Mouse (Mus musculus) embryonic facial prominence, embryonic 14.5 days (tissue): Measurements from ENCODE around the gene Gstp3. TPM values are rescaled to one million over a fixed set of nuclear protein-coding genes. Genes with fewer than 3 reads are reported as not detected.
"Not testable (repeated sequence)": the region's sequence is repeated elsewhere in the genome, so short reads cannot be mapped to it uniquely, and the experiment has no call there.

ENCODE experiments used
- ATAC-seq: fragments of 200-750 bp; cut with Nextera tagmentation; 2 replicates; pipeline ENCODE4 v1.8.0; 2017; ENCODE audit warnings: low read depth, moderate number of reproducible peaks, moderate TSS enrichment
- DNase-seq: peaks from one replicate; pipeline ENCODE4 v3.0.0-alpha.2; 2015; ENCODE audit warnings: low spot score
- H3K27ac ChIP-seq: fragments of 300-500 bp; sonication (generic); replicated peaks from 2 replicates; pipeline ENCODE4 v1.5.1; 2014; ENCODE audit warnings: low read depth, mild to moderate bottlenecking, low read length, moderate library complexity
- H3K27me3 ChIP-seq: fragments of 300-500 bp; sonication (generic); replicated peaks from 2 replicates; pipeline ENCODE4 v1.6.1; 2014; ENCODE audit warnings: low read length; ENCODE audit not compliant: control insufficient read depth, insufficient read depth
- H3K36me3 ChIP-seq: fragments of 300-500 bp; sonication (generic); 2 replicates; pipeline ENCODE4 v1.6.1; 2014; ENCODE audit warnings: low read length, mixed read lengths; ENCODE audit not compliant: control insufficient read depth, insufficient read depth
- H3K4me1 ChIP-seq: fragments of 300-500 bp; sonication (generic); 2 replicates; pipeline ENCODE4 v1.6.1; 2014; ENCODE audit warnings: antibody characterized with exemption, low read length; ENCODE audit not compliant: control insufficient read depth, insufficient read depth
- H3K4me2 ChIP-seq: fragments of 300-500 bp; sonication (generic); 2 replicates; pipeline ENCODE4 v1.6.1; 2014; ENCODE audit warnings: low read depth, mild to moderate bottlenecking, low read length, moderate library complexity, mixed read lengths
- H3K4me3 ChIP-seq: fragments of 300-500 bp; sonication (generic); 2 replicates; pipeline ENCODE4 v1.5.1; 2014; ENCODE audit warnings: low read depth, mild to moderate bottlenecking, low read length
- H3K9ac ChIP-seq: fragments of 300-500 bp; sonication (generic); 2 replicates; pipeline ENCODE4 v1.6.1; 2014; ENCODE audit warnings: low read depth, mild to moderate bottlenecking, low read length, moderate library complexity, mixed read lengths
- H3K9me3 ChIP-seq: fragments of 300-500 bp; sonication (generic); 2 replicates; pipeline ENCODE4 v1.6.1; 2016; ENCODE audit warnings: low read length; ENCODE audit not compliant: control insufficient read depth
- WGBS: fragments of 180-500 bp; shearing (Covaris S2); extraction: QIAGEN DNeasy Blood & Tissue Kit; methylation state at CpG from one replicate; pipeline ENCODE4 v1.1.7; 2014; 5-methylcytosine and 5-hydroxymethylcytosine counted together
- polyA plus RNA-seq: library from polyadenylated mRNA; unstranded; fragments of >200 nt; fragmentation: Nextera tagmentation; extraction: Ambion mirVana; gene quantifications from 2 replicates; pipeline ENCODE4 v1.2.1, GENCODE M21; 2014

The Gstp3 gene
- polyA plus RNA-seq, 1 experiment from 2014 or later = 0.35 TPM

- not testable (repeated sequence) for DNase-seq, H3K4me2 ChIP-seq, H3K9me3 ChIP-seq, H3K27ac ChIP-seq, H3K36me3 ChIP-seq, ATAC-seq, H3K4me3 ChIP-seq, H3K9ac ChIP-seq, H3K27me3 ChIP-seq, H3K4me1 ChIP-seq
- WGBS = 76% methylated on average over 3 of the region's 4 CpGs
Observed at GRCm38 (mm10) chr19:4063357-4063756, 4.0 kb upstream of the Gstp3 start.

GRCm38 (mm10) chr19:4060899-4061465 lies 1.6 kb upstream of the Gstp3 start:
- WGBS = 79% methylated on average over 6 of the region's 6 CpGs
- ATAC-seq (no peak), DNase-seq (no peak)

GRCm38 (mm10) chr19:4060044-4060898 lies 902 bp upstream of the Gstp3 start:
- DNase-seq, ATAC-seq, H3K9ac ChIP-seq, H3K36me3 ChIP-seq, H3K9me3 ChIP-seq, H3K4me2 ChIP-seq, H3K4me1 ChIP-seq, H3K27ac ChIP-seq, H3K4me3 ChIP-seq, H3K27me3 ChIP-seq: not testable (repeated sequence)
- WGBS = 85% methylated on average over 8 of the region's 8 CpGs

More at GRCm38 (mm10) chr19:4060899-4061465, 1.6 kb upstream of the Gstp3 start:
- H3K4me1 ChIP-seq = no peaks in the 10 kb centered on the region
- H3K9me3 ChIP-seq = no peaks in the 10 kb centered on the region
- H3K4me2 ChIP-seq = no peak overlapping the region
- H3K27me3 ChIP-seq = no peaks in the 10 kb centered on the region
- no peak overlapping the region for H3K27ac ChIP-seq
- no peak overlapping the region for H3K4me3 ChIP-seq
- H3K36me3 ChIP-seq = no peaks in the 10 kb centered on the region
- no peak overlapping the region for H3K9ac ChIP-seq

GRCm38 (mm10) chr19:4058581-4058980 lies 788 bp downstream of the Gstp3 start:
- whole genome bisulfite sequencing = 81% methylated on average over 4 of the region's 5 CpGs
- no peaks in the 10 kb centered on the region for H3K4me1 ChIP-seq
- H3K4me2 ChIP-seq = no peak overlapping the region
- ATAC-seq (no peak), DNase-seq (no peak)
- no peaks in the 10 kb centered on the region for H3K9me3 ChIP-seq
- H3K27me3 ChIP-seq = no peaks in the 10 kb centered on the region
- no peak overlapping the region for H3K27ac ChIP-seq
- no peaks in the 10 kb centered on the region for H3K36me3 ChIP-seq
- H3K4me3 ChIP-seq = no peak overlapping the region
- H3K9ac ChIP-seq = no peak overlapping the region

GRCm38 (mm10) chr19:4057962-4058361 lies 1.4 kb downstream of the Gstp3 start:
- Histone ChIP-seq H3K36me3 (no peaks in the 10 kb centered on the region), H3K4me2 (no peak overlapping the region), H3K27me3 (no peaks in the 10 kb centered on the region), H3K27ac (no peak overlapping the region), H3K4me3 (no peak overlapping the region), H3K4me1 (no peaks in the 10 kb centered on the region), H3K9me3 (no peaks in the 10 kb centered on the region), H3K9ac (no peak overlapping the region)
- 92% methylated on average over 7 of the region's 7 CpGs for WGBS
- DNase-seq (no peak), ATAC-seq (no peak)

- WGBS = 78% methylated on average over 13 of the region's 13 CpGs
- H3K4me2 ChIP-seq = no peak overlapping the region
- DNase-seq = no peak
- no peaks in the 10 kb centered on the region for H3K36me3 ChIP-seq
- no peaks in the 10 kb centered on the region for H3K9me3 ChIP-seq
- no peak for ATAC-seq
- no peak overlapping the region for H3K27ac ChIP-seq
- H3K9ac ChIP-seq = no peak overlapping the region
- H3K27me3 ChIP-seq = no peaks in the 10 kb centered on the region
- no peaks in the 10 kb centered on the region for H3K4me1 ChIP-seq
- H3K4me3 ChIP-seq = no peak overlapping the region
Observed at GRCm38 (mm10) chr19:4057389-4057788, 2.0 kb downstream of the Gstp3 start.

GRCm38 (mm10) chr19:4056727-4057126 lies 2.6 kb downstream of the Gstp3 start:
- WGBS = 31% methylated on average over 4 of the region's 4 CpGs
- H3K36me3 ChIP-seq = no peaks in the 10 kb centered on the region
- H3K4me3 ChIP-seq = no peak overlapping the region
- ATAC-seq = no peak
- H3K27me3 ChIP-seq = no peaks in the 10 kb centered on the region
- no peak for DNase-seq
- H3K4me1 ChIP-seq = no peaks in the 10 kb centered on the region
- no peaks in the 10 kb centered on the region for H3K9me3 ChIP-seq
- no peak overlapping the region for H3K27ac ChIP-seq
- H3K9ac ChIP-seq = no peak overlapping the region
- H3K4me2 ChIP-seq = no peak overlapping the region

GRCm38 (mm10) chr19:4055947-4056693 lies 3.2 kb downstream of the Gstp3 start:
- H3K9ac ChIP-seq = no peak overlapping the region

More at GRCm38 (mm10) chr19:4055947-4056693, 3.2 kb downstream of the Gstp3 start:
- Histone ChIP-seq H3K4me2 (no peak overlapping the region), H3K36me3 (no peaks in the 10 kb centered on the region), H3K27me3 (no peaks in the 10 kb centered on the region), H3K9me3 (no peaks in the 10 kb centered on the region), H3K4me3 (no peak overlapping the region), H3K27ac (no peak overlapping the region), H3K4me1 (no peaks in the 10 kb centered on the region)
- WGBS = 44% methylated on average over 15 of the region's 15 CpGs
- DNase-seq (peak; percentile 31), ATAC-seq (no peak)
